Mouse (Mus musculus) kidney, embryonic 14.5 days (tissue): ENCODE measurements at regions not wholly inside any gene's neighbourhood (a gene's known extent, or its start where the extent isn't known, plus 50 kb on each side); places are given as distances from the start of the nearest gene placed in this dataset.
A peak's percentile ranks its signal among the peaks of the same experiment; 100 is the strongest.

ENCODE experiments used
- ATAC-seq: fragments of 200-750 bp; cut with Nextera tagmentation; 2 replicates; pipeline ENCODE4 v1.8.0; 2017; ENCODE audit warnings: moderate number of reproducible peaks, mild to moderate bottlenecking, moderate TSS enrichment, moderate library complexity; ENCODE audit not compliant: low FRiP score, low TSS enrichment
- H3K27ac ChIP-seq: fragments of 300-500 bp; sonication (generic); 2 replicates; pipeline ENCODE4 v1.5.1; 2014; ENCODE audit warnings: low read depth, mild to moderate bottlenecking, low read length, moderate library complexity, mixed read lengths
- H3K27me3 ChIP-seq: fragments of 300-500 bp; sonication (generic); 2 replicates; pipeline ENCODE4 v1.6.1; 2014; ENCODE audit warnings: mild to moderate bottlenecking, low read length; ENCODE audit not compliant: control insufficient read depth, insufficient read depth
- H3K36me3 ChIP-seq: fragments of 300-500 bp; sonication (generic); 2 replicates; pipeline ENCODE4 v1.6.1; 2014; ENCODE audit warnings: low read length, mixed read lengths; ENCODE audit not compliant: control insufficient read depth, insufficient read depth
- H3K4me1 ChIP-seq: fragments of 300-500 bp; sonication (generic); 2 replicates; pipeline ENCODE4 v1.6.1; 2014; ENCODE audit warnings: low read length, mixed read lengths; ENCODE audit not compliant: control insufficient read depth, insufficient read depth
- H3K4me2 ChIP-seq: fragments of 300-500 bp; sonication (generic); replicated peaks from 2 replicates; pipeline ENCODE4 v1.6.1; 2014; ENCODE audit warnings: low read depth, mild to moderate bottlenecking, low read length
- H3K4me3 ChIP-seq: fragments of 300-500 bp; sonication (generic); 2 replicates; pipeline ENCODE4 v1.5.1; 2014; ENCODE audit warnings: mild to moderate bottlenecking, low read length
- H3K9ac ChIP-seq: fragments of 300-500 bp; sonication (generic); 2 replicates; pipeline ENCODE4 v1.6.1; 2014; ENCODE audit warnings: low read depth, mild to moderate bottlenecking, low read length, moderate library complexity
- H3K9me3 ChIP-seq: fragments of 300-500 bp; sonication (generic); 2 replicates; pipeline ENCODE4 v1.6.1; 2016; ENCODE audit warnings: low read length; ENCODE audit not compliant: control insufficient read depth
- WGBS: fragments of 180-500 bp; shearing (Covaris S2); extraction: QIAGEN DNeasy Blood & Tissue Kit; methylation state at CpG from one replicate; pipeline ENCODE4 v1.1.7; 2014; 5-methylcytosine and 5-hydroxymethylcytosine counted together

DNA sequence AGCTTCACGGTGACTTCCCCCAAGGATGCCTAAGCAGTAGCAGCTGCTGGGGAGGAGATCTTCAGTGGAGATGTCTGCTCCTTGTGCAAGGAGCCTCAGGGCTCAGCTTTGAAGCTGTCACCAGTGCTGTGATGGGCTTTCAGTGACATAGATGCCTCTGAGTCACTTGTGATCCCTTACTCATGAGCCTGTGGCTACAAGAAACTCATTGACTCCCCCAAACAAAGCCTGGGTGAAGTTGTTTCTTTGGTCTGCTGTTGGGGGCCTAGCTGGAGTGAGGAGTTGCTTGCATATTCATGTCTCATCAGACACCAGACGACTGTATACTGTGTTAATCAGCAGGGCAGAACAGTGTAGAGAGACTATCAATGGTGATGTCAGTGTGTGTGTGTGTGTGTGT, 203.4 kb upstream of the Mphosph6 start:
- no peak overlapping the region for H3K27ac ChIP-seq
- H3K9me3 ChIP-seq, result no peaks in the 10 kb centered on the region
- whole genome bisulfite sequencing, result 43% methylated on average over 2 of the region's 2 CpGs
- H3K4me2 ChIP-seq, result no peak overlapping the region
- no peak overlapping the region for H3K4me3 ChIP-seq
- ATAC-seq, result no peak
- no peak overlapping the region for H3K9ac ChIP-seq
- H3K4me1 ChIP-seq, result 0 out of 2 replicates have a peak, but pooled peaks cover 11% of the 10 kb centered on the region
- no peaks in the 10 kb centered on the region for H3K36me3 ChIP-seq
- H3K27me3 ChIP-seq, result no peaks in the 10 kb centered on the region

DNA sequence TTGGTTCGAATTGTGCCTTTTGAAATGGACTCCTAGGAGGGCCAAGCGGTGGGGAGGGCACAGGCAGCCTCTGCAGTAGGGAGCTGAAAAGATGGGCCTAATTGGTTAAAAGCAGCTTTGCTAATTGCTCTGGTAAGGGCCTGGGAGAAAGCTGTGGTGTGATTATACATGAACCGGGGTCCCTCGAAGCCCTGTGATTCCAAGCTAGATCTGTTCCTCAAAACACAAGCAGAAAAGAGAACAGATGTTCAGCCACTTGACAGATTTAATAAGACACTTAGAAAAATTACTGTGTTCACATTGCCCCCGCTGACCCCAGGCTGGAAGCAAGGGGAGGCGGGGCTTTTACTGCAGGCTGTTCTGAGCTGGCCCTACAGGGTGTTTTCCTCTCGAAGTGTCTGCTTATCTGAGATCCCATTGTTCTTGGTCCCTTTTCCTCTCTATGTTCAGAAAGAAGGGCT, 202.7 kb upstream of the Mphosph6 start:
- ATAC-seq, result peak; percentile 59
- Histone ChIP-seq H3K36me3 (no peaks in the 10 kb centered on the region), H3K27me3 (no peaks in the 10 kb centered on the region), H3K9me3 (no peaks in the 10 kb centered on the region), H3K9ac (no peak overlapping the region), H3K4me3 (no peak overlapping the region), H3K27ac (no peak overlapping the region), H3K4me2 (no peak overlapping the region), H3K4me1 (0 out of 2 replicates have a peak, but pooled peaks cover 11% of the 10 kb centered on the region)
- 22% methylated on average over 7 of the region's 7 CpGs for WGBS

DNA sequence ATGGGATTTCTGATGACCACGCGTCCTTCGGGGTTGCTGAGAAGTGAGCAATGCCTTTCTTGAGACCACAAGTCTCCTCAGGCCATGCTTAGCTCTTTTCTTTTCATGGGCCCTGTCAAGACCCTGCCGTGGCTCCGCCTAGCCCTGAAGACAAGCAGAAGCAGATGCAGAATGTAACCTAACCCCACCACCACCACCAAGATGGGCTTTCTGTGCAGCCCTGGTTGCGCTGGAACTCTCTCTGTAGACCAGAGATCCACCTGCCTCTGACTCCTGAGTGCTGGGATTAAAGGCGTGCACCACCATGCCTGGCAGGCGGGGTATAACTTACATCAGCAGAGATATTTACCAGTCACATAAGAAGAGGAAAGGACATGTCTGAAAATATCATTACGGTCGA, 199.4 kb upstream of the Mphosph6 start:
- Histone ChIP-seq H3K9ac (no peak overlapping the region), H3K27me3 (no peaks in the 10 kb centered on the region), H3K4me1 (peaks cover 13% of the 10 kb centered on the region; the same call in 1 of the 2 replicates), H3K9me3 (no peaks in the 10 kb centered on the region), H3K4me2 (no peak overlapping the region), H3K36me3 (no peaks in the 10 kb centered on the region), H3K4me3 (no peak overlapping the region), H3K27ac (no peak overlapping the region)
- WGBS, result 84% methylated on average over 10 of the region's 10 CpGs
- no peak for ATAC-seq

DNA sequence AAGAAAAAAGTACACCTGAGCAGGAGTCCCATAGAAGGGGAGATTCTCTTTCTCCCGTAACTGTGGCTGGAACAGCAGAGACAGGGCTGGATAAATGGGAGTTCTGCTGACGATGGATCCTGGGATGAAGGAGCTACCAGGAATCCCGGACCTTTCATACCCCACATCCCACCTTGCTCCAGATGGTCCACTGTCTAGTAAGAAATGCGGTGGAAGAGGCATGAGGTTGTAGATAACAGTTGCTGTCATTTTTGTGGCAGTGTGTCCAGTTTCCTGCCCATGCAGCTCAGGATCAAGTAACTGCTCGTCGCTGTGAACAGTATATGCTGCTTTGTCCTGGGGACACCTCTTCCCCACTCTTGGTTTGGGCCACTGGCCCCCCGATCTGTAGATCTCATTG, 190.1 kb upstream of the Mphosph6 start:
- no peak overlapping the region for H3K9ac ChIP-seq
- H3K4me1 ChIP-seq, result 0 out of 2 replicates have a peak, but pooled peaks cover 2% of the 10 kb centered on the region
- H3K27ac ChIP-seq, result no peak overlapping the region
- H3K9me3 ChIP-seq, result peaks cover under 1% of the 10 kb centered on the region; the same call in 1 of the 2 replicates
- ATAC-seq, result no peak
- no peak overlapping the region for H3K4me2 ChIP-seq
- H3K36me3 ChIP-seq, result no peaks in the 10 kb centered on the region
- no peaks in the 10 kb centered on the region for H3K27me3 ChIP-seq
- whole genome bisulfite sequencing, result 82% methylated on average over 7 of the region's 7 CpGs
- no peak overlapping the region for H3K4me3 ChIP-seq

DNA sequence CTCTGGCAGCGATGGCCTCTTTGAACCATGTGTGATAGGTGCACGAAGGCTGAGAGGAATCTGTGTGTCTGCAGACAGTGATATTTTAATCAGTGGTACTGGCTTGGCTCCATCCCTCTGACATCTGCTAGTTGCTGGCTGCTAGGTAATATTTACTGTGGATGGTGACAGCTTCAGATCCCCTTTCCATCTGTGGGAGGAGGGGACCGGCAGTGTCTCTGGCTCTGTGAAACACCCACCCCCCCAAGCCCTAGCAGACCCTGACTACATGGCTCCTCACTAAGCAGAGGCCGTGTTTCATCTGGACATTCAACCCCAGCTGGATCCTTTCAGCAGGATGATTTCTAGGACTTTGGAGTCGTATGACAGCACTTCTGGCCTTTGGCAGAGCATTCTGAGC, 187.0 kb upstream of the Mphosph6 start:
- no peak overlapping the region for H3K9ac ChIP-seq
- no peaks in the 10 kb centered on the region for H3K27me3 ChIP-seq
- ATAC-seq, result peak; percentile 93
- H3K9me3 ChIP-seq, result peaks cover 6% of the 10 kb centered on the region; the same call in 1 of the 2 replicates
- 0 out of 2 replicates have a peak, but pooled peaks cover 2% of the 10 kb centered on the region for H3K4me1 ChIP-seq
- no peaks in the 10 kb centered on the region for H3K36me3 ChIP-seq
- WGBS, result 21% methylated on average over 5 of the region's 5 CpGs
- H3K4me3 ChIP-seq, result no peak overlapping the region
- no peak overlapping the region for H3K27ac ChIP-seq
- H3K4me2 ChIP-seq, result no peak overlapping the region

DNA sequence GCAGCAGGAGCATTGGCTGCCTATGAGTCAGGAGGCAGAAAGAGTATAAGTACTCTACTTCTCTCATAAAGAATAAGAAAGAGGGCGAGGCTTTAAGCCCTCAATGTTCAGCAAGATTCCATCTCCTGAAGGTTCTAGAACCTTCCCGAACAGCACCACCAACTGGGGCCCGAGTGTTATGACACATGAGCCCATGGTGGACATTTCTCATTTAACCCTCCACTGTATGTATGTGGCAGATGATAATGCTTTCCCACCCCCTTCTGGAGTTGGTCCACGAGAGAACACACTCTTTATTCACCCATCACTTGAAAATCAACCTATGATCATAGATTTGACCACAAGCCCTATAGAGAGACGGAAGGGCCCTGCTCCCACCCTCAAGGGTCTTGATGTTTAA, 166.6 kb upstream of the Mphosph6 start:
- no peaks in the 10 kb centered on the region for H3K27me3 ChIP-seq
- ATAC-seq, result no peak
- H3K4me1 ChIP-seq, result no peaks in the 10 kb centered on the region
- no peak overlapping the region for H3K4me2 ChIP-seq
- no peak overlapping the region for H3K9ac ChIP-seq
- no peak overlapping the region for H3K27ac ChIP-seq
- H3K4me3 ChIP-seq, result no peak overlapping the region
- no peaks in the 10 kb centered on the region for H3K36me3 ChIP-seq
- peaks cover 3% of the 10 kb centered on the region; the same call in 1 of the 2 replicates for H3K9me3 ChIP-seq
- WGBS, result 91% methylated on average over 5 of the region's 5 CpGs

DNA sequence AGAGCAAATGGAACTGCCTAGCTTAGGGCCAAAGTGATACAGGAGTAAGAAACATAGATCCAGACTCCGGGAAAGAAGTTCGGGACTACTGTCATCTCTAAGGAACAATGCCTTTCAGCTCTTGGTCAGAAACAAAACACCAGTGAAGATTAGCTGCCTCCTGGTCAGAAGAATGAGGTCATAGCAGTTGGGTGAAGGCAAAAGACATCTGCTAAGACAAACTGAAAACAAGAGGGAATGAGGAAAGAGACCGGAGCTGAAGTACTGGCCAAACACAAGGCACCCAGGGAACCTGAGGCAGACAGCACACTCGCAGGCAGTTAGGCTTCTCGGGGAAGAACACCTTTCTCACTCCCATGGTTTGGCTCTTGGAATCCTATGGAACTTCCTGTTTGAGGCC, 164.8 kb upstream of the Mphosph6 start:
- Histone ChIP-seq H3K36me3 (no peaks in the 10 kb centered on the region), H3K27me3 (no peaks in the 10 kb centered on the region), H3K27ac (no peak overlapping the region), H3K9ac (no peak overlapping the region), H3K4me3 (no peak overlapping the region), H3K4me1 (no peaks in the 10 kb centered on the region), H3K9me3 (peaks cover 3% of the 10 kb centered on the region; the same call in 1 of the 2 replicates), H3K4me2 (no peak overlapping the region)
- no peak for ATAC-seq
- 87% methylated on average over 5 of the region's 5 CpGs for WGBS

DNA sequence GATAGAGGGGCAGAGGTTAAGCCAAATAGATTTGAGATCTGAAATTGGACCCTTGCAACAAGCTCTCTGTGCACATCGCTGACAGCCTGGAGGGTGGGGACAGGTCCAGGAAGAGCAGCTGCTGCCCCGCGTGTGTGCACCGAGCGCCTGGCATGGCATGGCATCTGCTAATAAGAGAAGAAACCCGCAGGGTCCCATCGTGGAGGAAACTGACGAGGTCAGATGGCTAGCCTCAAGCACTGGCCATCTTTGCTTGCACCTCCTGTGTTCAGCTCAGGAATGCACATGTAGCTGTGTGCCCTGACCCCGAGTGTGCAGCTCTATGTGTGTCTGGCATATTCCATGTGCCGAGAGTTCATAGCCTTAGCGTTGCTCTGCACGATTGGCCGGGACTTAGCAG, 161.7 kb upstream of the Mphosph6 start:
- 76% methylated on average over 13 of the region's 13 CpGs for WGBS
- Histone ChIP-seq H3K4me3 (no peak overlapping the region), H3K27me3 (no peaks in the 10 kb centered on the region), H3K4me1 (no peaks in the 10 kb centered on the region), H3K9ac (no peak overlapping the region), H3K27ac (no peak overlapping the region), H3K9me3 (peaks cover 3% of the 10 kb centered on the region; the same call in 1 of the 2 replicates), H3K36me3 (no peaks in the 10 kb centered on the region), H3K4me2 (no peak overlapping the region)
- no peak for ATAC-seq

DNA sequence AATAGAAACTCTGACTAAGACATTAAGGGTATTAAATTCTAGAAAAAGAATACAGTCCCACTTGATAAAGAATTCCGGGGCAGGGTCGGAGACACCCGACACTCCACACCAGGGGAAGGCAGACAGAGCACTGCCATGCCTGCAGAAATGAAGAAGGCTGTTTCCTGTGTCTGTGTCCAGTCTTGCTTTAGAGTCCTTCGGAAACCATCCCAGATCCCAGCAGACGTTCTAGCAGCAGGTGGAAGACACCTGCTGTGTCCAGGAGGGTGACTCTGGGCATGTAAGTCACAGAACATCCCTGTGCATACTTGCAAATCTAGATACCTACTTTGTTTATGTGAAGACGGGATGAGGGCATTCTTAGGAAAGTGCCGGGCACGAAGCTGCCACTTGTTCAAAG, 160.9 kb upstream of the Mphosph6 start:
- no peak overlapping the region for H3K4me2 ChIP-seq
- H3K27ac ChIP-seq, result no peak overlapping the region
- no peak for ATAC-seq
- H3K36me3 ChIP-seq, result no peaks in the 10 kb centered on the region
- no peak overlapping the region for H3K4me3 ChIP-seq
- WGBS, result 56% methylated on average over 8 of the region's 8 CpGs
- H3K9ac ChIP-seq, result no peak overlapping the region
- H3K27me3 ChIP-seq, result no peaks in the 10 kb centered on the region
- H3K4me1 ChIP-seq, result no peaks in the 10 kb centered on the region
- H3K9me3 ChIP-seq, result peaks cover 3% of the 10 kb centered on the region; the same call in 1 of the 2 replicates
